Mouse (Mus musculus) lung, embryonic 16.5 days (tissue): Measurements from ENCODE around the gene Mboat1. TPM values are rescaled to one million over a fixed set of nuclear protein-coding genes. Genes with fewer than 3 reads are reported as not detected.

Source experiments
- ATAC-seq: fragments of 200-750 bp; cut with Nextera tagmentation; 2 replicates; pipeline ENCODE4 v1.8.0; 2017; ENCODE audit warnings: low read depth, mild to moderate bottlenecking, moderate library complexity
- H3K27ac ChIP-seq: fragments of 300-500 bp; sonication (generic); 2 replicates; pipeline ENCODE4 v1.5.1; 2014; ENCODE audit warnings: mild to moderate bottlenecking, control low read depth, low read length
- H3K27me3 ChIP-seq: fragments of 300-500 bp; sonication (generic); 2 replicates; pipeline ENCODE4 v1.6.1; 2014; ENCODE audit warnings: low read depth, low read length, mixed read lengths; ENCODE audit not compliant: control insufficient read depth, insufficient read depth
- H3K36me3 ChIP-seq: fragments of 300-500 bp; sonication (generic); 2 replicates; pipeline ENCODE4 v1.6.1; 2014; ENCODE audit warnings: low read length; ENCODE audit not compliant: control insufficient read depth, insufficient read depth
- H3K4me1 ChIP-seq: fragments of 300-500 bp; sonication (generic); replicated peaks from 2 replicates; pipeline ENCODE4 v1.6.1; 2014; ENCODE audit warnings: low read length, mixed read lengths; ENCODE audit not compliant: control insufficient read depth, insufficient read depth
- H3K4me2 ChIP-seq: fragments of 300-500 bp; sonication (generic); 2 replicates; pipeline ENCODE4 v1.6.1; 2014; ENCODE audit warnings: low read depth, low read length, control low read depth
- H3K4me3 ChIP-seq: fragments of 300-500 bp; sonication (generic); 2 replicates; pipeline ENCODE4 v1.5.1; 2014; ENCODE audit warnings: mild to moderate bottlenecking, low read length, control low read depth
- H3K9ac ChIP-seq: fragments of 300-500 bp; sonication (generic); 2 replicates; pipeline ENCODE4 v1.6.1; 2014; ENCODE audit warnings: low read length, control low read depth
- H3K9me3 ChIP-seq: fragments of 300-500 bp; sonication (generic); 2 replicates; pipeline ENCODE4 v1.6.1; 2016; ENCODE audit warnings: low read length; ENCODE audit not compliant: control insufficient read depth
- WGBS: fragments of 180-500 bp; shearing (Covaris S2); extraction: QIAGEN DNeasy Blood & Tissue Kit; methylation state at CpG from one replicate; pipeline ENCODE4 v1.1.7; 2014; 5-methylcytosine and 5-hydroxymethylcytosine counted together
- polyA plus RNA-seq: library from polyadenylated mRNA; unstranded; fragments of >200 nt; fragmentation: Nextera tagmentation; extraction: Ambion mirVana; gene quantifications from 2 replicates; pipeline ENCODE4 v1.2.1, GENCODE M21; 2015

Mboat1 gene
- polyA plus RNA-seq, 1 experiment from 2014 or later = 26.4 TPM

GRCm38 (mm10) chr13:30221316-30221715 is 85.0 kb downstream of the Mboat1 start:
- Histone ChIP-seq H3K4me1 (no peaks in the 10 kb centered on the region; the same call in 1 of the 2 replicates), H3K4me2 (no peak overlapping the region), H3K27me3 (no peaks in the 10 kb centered on the region), H3K9ac (no peak overlapping the region), H3K4me3 (no peak overlapping the region), H3K36me3 (peaks cover 7% of the 10 kb centered on the region; the same call in 1 of the 2 replicates), H3K27ac (peak overlapping the region; percentile 31), H3K9me3 (no peaks in the 10 kb centered on the region)
- WGBS = 26% methylated on average over 3 of the region's 3 CpGs
- ATAC-seq = peak; percentile 60; the same call in 1 of the 2 replicates

GRCm38 (mm10) chr13:30224114-30224513 is 87.8 kb downstream of the Mboat1 start:
- 92% methylated on average over 10 of the region's 10 CpGs for WGBS
- Histone ChIP-seq H3K4me3 (no peak overlapping the region), H3K36me3 (peaks cover 7% of the 10 kb centered on the region; the same call in 1 of the 2 replicates), H3K9ac (no peak overlapping the region), H3K4me1 (no peaks in the 10 kb centered on the region; the same call in 1 of the 2 replicates), H3K27me3 (no peaks in the 10 kb centered on the region), H3K9me3 (no peaks in the 10 kb centered on the region), H3K27ac (no peak overlapping the region), H3K4me2 (no peak overlapping the region)
- no peak for ATAC-seq

GRCm38 (mm10) chr13:30224659-30225058 is 88.4 kb downstream of the Mboat1 start:
- H3K9me3 ChIP-seq = no peaks in the 10 kb centered on the region
- no peaks in the 10 kb centered on the region; the same call in 1 of the 2 replicates for H3K4me1 ChIP-seq
- H3K4me3 ChIP-seq = no peak overlapping the region
- no peak overlapping the region for H3K27ac ChIP-seq
- peaks cover 7% of the 10 kb centered on the region; the same call in 1 of the 2 replicates for H3K36me3 ChIP-seq
- no peak for ATAC-seq
- no peak overlapping the region for H3K4me2 ChIP-seq
- H3K9ac ChIP-seq = no peak overlapping the region
- WGBS = 92% methylated on average over 6 of the region's 6 CpGs
- no peaks in the 10 kb centered on the region for H3K27me3 ChIP-seq

GRCm38 (mm10) chr13:30228762-30229161 is 92.5 kb downstream of the Mboat1 start:
- WGBS = 78% methylated on average over 5 of the region's 5 CpGs
- Histone ChIP-seq H3K27me3 (no peaks in the 10 kb centered on the region), H3K9ac (no peak overlapping the region), H3K4me2 (no peak overlapping the region), H3K4me1 (no peaks in the 10 kb centered on the region), H3K36me3 (peaks cover 7% of the 10 kb centered on the region; the same call in 1 of the 2 replicates), H3K4me3 (no peak overlapping the region), H3K9me3 (no peaks in the 10 kb centered on the region), H3K27ac (no peak overlapping the region)
- ATAC-seq = no peak

GRCm38 (mm10) chr13:30229625-30230139 is 93.4 kb downstream of the Mboat1 start:
- Histone ChIP-seq H3K27me3 (no peaks in the 10 kb centered on the region), H3K4me3 (no peak overlapping the region), H3K36me3 (peaks cover under 1% of the 10 kb centered on the region; the same call in 1 of the 2 replicates), H3K4me1 (no peaks in the 10 kb centered on the region), H3K9me3 (no peaks in the 10 kb centered on the region), H3K4me2 (no peak overlapping the region), H3K27ac (no peak overlapping the region), H3K9ac (no peak overlapping the region)
- no peak for ATAC-seq
- 80% methylated on average over 9 of the region's 9 CpGs for WGBS

GRCm38 (mm10) chr13:30235056-30235750 is 98.9 kb downstream of the Mboat1 start:
- ATAC-seq = peak; percentile 81

GRCm38 (mm10) chr13:30239396-30239795 is 103.1 kb downstream of the Mboat1 start:
- no peaks in the 10 kb centered on the region for H3K27me3 ChIP-seq
- no peaks in the 10 kb centered on the region; the same call in 1 of the 2 replicates for H3K4me1 ChIP-seq
- ATAC-seq = no peak
- WGBS = 64% methylated on average over 6 of the region's 6 CpGs
- no peak overlapping the region for H3K4me3 ChIP-seq
- H3K36me3 ChIP-seq = no peaks in the 10 kb centered on the region
- H3K27ac ChIP-seq = no peak overlapping the region
- H3K9me3 ChIP-seq = no peaks in the 10 kb centered on the region
- H3K4me2 ChIP-seq = no peak overlapping the region
- H3K9ac ChIP-seq = no peak overlapping the region

More at GRCm38 (mm10) chr13:30235056-30235750, 98.9 kb downstream of the Mboat1 start:
- H3K27me3 ChIP-seq = no peaks in the 10 kb centered on the region
- WGBS = 55% methylated on average over 11 of the region's 11 CpGs
- H3K36me3 ChIP-seq = no peaks in the 10 kb centered on the region
- no peak overlapping the region for H3K27ac ChIP-seq
- no peak overlapping the region for H3K9ac ChIP-seq
- no peak overlapping the region for H3K4me3 ChIP-seq
- H3K4me1 ChIP-seq = no peaks in the 10 kb centered on the region
- no peaks in the 10 kb centered on the region for H3K9me3 ChIP-seq
- H3K4me2 ChIP-seq = no peak overlapping the region

GRCm38 (mm10) chr13:30245573-30245972 is 109.3 kb downstream of the Mboat1 start:
- H3K36me3 ChIP-seq = no peaks in the 10 kb centered on the region
- H3K4me3 ChIP-seq = peak overlapping the region; percentile 4; the same call in 1 of the 2 replicates
- no peak overlapping the region for H3K9ac ChIP-seq
- H3K27ac ChIP-seq = peak overlapping the region; percentile 88
- 41% methylated on average over 4 of the region's 4 CpGs for WGBS
- peaks cover 8% of the 10 kb centered on the region for H3K4me1 ChIP-seq
- H3K9me3 ChIP-seq = no peaks in the 10 kb centered on the region
- ATAC-seq = peak; percentile 90
- H3K27me3 ChIP-seq = no peaks in the 10 kb centered on the region
- peak overlapping the region; percentile 35 for H3K4me2 ChIP-seq

GRCm38 (mm10) chr13:30250341-30250905 is 114.1 kb downstream of the Mboat1 start:
- Histone ChIP-seq H3K4me1 (peaks cover 18% of the 10 kb centered on the region), H3K27me3 (no peaks in the 10 kb centered on the region), H3K4me2 (no peak overlapping the region), H3K4me3 (no peak overlapping the region), H3K36me3 (no peaks in the 10 kb centered on the region), H3K27ac (no peak overlapping the region), H3K9ac (no peak overlapping the region), H3K9me3 (no peaks in the 10 kb centered on the region)
- no peak for ATAC-seq
- WGBS = 39% methylated on average over 5 of the region's 5 CpGs
